Mouse (Mus musculus): ENCODE data around the gene Elovl2.
A peak's percentile ranks its signal among the peaks of the same experiment; 100 is the strongest.
"Not testable (repeated sequence)": the region's sequence is repeated elsewhere in the genome, so short reads cannot be mapped to it uniquely, and the experiment has no call there.

Gene Elovl2

DNA sequence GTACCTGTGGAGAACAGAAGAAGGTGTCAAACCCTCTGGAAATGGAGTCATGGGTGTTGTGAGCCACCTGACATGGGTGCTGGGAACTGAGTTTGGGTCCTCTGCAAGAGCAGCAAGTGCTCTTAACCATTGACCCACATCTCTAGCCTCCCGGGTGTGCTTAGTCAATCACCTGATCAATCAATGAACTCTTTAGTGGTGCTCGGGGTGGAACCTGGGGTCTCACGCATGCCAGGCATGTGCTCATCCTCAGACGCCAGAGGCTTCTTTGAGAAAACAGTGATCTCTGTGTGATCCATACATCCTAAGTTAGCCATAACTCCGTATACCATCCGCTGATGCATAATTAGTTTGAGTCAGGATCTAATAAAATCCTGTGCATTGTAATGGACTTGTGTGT is 15.0 kb upstream of the Elovl2 start:
- DNase-seq (ENCODE audit: low read depth, low spot score) = no peak

DNA sequence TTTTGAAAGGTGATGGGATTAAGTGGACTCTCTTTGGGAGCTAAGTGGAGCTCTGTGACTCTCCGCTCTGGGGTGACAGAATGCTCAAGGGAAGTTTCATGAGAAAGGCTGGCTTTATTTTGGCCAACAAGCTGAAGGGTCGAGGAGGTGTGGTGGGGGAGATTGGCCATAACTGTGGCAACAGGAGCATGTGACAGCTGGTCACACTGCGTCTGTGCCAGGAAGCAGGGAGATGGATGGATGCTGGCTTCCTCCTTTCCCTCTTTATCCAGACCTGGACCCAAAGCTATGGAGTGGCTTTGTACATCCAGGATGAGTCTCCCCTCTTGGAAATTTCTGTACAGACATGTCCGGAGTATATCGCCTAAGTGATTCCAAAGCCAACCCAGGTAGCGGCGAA is 13.0 kb upstream of the Elovl2 start:
- DNase-seq (ENCODE audit: low read depth, low spot score) = no peak

DNA sequence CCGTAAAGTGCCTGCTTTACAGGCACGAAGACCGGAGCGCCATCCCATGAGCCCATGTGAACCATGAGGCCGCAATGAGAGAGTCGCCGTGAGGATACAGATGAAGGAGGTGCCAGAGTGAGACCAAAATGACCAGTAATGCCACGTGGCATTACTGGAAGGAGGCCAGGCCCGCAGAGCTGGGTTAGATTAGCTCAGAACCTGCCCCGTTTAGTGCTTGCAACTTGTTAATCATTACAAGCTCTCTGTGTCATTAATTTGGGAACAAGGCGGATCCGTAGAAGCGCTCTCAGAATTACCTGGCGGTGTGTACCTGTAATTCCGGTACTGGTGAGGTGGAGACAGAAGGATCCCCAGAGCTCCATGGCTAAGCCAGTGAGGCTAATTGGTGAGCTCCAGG is 12.0 kb upstream of the Elovl2 start:
- DNase-seq (ENCODE audit: low read depth, low spot score) = no peak

DNA sequence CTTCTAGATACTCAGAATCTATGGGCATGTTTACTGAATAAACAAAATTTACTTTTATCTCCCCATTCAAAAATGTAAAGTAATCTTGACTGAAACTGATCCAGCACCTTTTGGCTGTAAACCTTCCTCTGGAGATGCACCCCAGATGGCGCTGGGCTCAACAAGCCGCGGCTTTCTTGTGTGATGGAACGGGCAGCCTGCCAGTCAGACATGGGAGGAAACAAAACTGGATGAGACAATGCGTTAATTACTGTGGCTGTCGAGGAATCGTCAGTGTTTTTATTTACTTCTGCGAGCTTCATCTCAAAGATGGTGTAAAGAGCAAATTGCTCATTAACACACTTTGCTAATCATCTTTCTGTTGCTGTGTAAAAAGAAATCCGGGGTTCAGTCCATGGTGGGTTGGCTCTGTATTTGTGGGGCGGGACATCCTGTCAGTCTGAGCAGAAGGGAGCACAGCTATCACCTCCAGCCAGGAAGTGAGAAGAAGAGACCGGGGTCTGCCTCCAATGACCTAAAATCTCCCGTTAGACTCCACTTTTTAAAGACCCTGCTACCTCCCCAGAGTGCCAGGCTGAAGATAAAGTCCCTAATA is 11.3 kb upstream of the Elovl2 start:
- DNase-seq (ENCODE audit: low read depth, low spot score) = no peak

DNA sequence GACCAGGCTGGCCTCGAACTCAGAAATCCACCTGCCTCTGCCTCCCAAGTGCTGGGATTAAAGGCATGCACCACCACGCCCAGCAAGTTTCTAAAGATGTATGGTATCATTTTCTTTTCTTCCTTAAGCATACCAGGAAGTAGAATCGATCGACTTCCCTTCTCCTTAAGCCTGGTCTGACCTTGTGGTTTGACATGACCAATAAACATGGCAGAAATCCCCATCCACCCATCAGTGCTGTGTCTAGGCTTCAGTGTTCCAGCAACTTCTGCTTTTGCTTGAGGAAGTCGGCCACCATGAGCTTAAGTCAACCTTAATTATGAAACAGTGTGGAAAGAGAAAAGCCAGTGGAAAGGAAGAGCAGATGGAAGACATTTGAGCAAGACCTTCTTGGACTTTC is 10.1 kb upstream of the Elovl2 start:
- no peak for DNase-seq (ENCODE audit: low read depth, low spot score)

DNA sequence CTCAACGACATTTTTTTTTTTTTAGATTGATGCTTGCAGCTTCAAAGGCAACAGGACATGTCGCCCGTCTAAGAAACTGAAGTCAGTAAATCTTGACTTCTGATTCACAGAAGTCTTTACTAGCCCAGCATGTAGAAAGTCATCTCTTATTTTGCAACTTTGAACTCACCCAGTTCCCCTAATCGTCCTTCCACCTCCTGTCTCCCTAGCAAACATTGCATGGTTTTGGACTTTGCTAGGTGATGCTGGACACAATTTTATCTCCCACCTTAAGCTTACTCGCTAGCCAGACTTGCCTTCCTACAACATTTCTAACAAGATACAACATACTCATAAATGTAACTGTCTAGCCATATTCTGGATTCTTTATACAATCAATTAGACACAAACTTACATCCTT is 7.9 kb upstream of the Elovl2 start:
- DNase-seq (ENCODE audit: low read depth, low spot score) = no peak

DNA sequence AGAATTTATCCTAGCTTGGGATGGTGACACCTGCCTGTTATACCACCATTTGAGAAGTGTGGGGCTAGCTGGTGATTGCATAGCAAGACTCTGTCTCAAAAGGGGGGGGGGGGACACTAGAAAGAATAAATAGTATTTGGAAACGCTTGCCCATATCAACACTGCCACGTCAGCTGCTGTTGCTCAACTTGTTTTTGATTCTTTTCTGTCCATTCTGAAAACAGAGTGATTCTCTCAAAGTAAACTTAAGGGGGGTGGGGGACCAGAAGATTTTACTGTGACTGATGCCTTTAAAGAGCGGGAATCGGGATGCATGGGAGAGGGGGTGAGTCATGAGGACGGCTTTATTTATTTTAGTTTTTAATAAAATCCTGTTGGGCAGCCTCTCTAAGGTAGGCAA is 6.3 kb upstream of the Elovl2 start:
- DNase-seq (ENCODE audit: low read depth, low spot score) = no peak

DNA sequence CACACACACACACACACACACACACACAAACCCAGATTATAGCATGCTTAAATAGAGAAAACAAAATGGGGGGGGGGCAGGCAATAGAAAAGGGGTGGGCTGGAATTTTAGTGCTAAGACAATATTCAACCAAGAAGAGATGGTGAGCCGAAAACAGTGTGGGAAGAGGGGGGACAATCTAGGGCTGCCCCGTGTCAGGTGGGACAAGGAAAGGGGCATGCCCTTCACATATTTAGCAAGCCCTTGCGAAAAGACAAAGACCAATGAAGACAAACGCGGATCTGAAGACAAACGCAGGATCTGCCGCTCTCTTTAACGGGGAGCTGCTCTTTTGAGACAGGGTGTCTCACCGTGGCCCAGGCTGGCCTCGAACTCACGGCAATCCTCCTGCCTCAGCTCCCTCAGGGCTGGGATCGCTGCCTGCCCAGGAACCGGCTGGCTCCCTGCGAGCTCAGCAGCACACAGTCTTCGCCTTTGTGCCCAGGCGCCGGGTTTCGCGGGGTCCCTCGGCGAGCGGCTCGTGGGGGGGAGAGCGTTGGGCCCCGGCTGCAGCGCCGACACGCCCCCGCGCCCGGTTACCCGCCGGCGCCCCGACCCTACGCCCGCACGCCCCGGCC is 410 bp downstream of the Elovl2 start:
- no peak for DNase-seq (ENCODE audit: low read depth, low spot score)

DNA sequence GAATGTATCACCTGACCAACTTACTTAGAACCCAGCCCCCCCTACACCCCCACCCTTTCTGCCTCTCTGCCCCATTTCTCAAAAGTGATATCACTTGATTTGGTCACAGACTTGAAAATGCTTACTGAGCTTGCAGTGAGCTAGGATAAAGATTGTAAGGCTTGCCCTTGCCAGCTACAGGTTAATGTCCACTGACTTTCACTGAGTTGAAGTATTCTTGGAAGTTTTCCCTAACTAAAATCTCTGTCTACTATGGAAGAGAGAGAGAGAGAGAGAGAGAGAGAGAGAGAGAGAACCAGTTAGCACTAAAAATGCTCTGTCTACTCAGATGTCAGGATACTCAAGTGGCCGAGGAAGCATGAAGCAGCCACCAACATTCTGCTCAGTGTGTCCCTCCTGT is 1.1 kb downstream of the Elovl2 start:
- no peak for DNase-seq (ENCODE audit: low read depth, low spot score)

DNA sequence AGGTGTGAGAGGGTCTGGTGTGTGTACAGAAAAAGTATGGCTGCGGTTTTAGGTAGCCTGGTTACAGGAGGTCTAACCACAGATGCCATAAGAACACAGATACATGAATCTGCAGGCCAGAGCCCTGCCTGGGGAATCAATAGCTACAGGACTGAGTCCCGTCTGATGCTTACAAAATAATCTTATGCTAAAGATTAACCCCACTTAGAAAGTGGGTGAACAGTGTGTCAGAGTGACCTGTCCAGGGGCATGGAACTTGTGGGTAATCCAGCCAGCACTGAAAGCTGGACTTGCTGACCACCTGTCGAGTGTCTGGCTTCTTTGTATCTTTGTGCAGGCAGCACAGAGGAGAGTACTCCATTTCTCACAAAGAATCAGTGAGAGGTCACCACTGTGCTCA is 4.0 kb downstream of the Elovl2 start:
- DNase-seq (ENCODE audit: low read depth, low spot score) = no peak

DNA sequence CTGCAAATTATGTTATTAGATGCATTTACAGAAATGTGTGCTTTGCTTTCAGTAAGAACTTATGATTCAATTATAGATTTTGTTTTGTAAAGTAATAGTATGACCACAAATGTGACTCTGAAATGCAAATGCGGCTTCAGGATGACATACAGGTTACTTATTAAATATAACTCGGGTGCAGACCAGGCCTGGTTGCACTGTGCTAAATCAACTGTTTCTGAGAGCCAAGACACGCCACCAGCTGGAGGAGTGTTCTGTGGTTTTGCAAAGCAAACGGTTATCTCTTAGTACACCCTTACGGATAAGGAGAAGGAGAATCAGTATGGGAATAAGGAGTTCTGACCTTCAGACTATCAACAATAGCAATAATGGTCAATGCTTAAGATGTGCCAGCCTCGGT is 4.5 kb downstream of the Elovl2 start:
- no peak for DNase-seq (ENCODE audit: low read depth, low spot score)

DNA sequence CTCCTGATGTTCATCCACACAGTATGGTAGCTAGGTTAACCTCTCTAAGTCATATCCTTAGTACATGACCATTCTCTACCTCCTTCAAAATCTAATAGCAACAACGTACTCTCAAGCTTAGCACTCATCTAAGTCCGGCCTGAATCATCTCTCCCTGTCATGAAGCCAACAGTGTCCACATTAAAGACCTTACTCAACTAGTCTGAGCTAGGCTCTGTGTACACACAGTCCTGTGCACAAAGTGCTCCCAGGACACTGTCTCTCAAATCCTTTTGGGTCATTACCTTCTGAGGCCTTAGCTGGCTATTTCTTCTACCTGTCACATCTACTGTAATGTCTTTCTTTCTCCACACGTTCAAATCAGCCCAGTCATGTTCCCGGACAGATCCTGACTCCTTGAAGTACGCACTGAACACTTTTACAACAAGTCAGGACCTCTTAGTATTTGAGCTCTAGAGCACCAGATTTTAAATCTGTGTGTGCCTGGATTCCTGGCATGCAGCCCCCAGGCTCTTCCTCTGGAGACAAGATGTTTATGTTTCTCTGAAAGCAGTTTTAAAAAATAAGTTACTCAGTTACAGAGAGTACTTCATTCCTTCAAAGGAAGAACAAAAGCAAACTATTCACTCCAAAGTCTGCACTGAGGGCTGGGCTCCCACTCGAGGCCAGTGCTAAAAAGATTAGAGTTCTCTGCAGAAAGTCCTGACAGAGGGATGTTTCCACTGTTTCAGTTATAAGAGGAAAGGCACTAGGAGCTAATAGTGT is 7.5 kb downstream of the Elovl2 start:
- DNase-seq (ENCODE audit: low read depth, low spot score) = no peak

DNA sequence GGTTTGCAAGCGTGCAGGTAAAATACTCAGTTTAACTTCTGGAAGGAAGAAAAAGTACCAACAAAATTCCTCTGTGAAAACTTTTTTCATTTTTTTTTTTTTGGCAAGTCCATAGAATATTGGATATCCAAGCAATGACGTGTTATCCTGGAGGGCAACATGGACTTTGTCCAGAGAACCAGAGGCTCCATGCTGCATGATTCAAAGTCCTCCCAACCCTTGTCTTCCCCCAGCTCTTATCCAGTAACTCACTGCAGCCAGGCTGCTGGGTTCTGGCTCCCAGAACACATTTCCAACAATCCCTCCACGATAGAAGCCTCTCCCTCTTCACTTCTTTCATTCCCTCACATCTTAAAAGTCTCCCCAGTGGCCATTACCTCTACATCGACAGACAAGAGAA is 8.9 kb downstream of the Elovl2 start:
- no peak for DNase-seq (ENCODE audit: low read depth, low spot score)

DNA sequence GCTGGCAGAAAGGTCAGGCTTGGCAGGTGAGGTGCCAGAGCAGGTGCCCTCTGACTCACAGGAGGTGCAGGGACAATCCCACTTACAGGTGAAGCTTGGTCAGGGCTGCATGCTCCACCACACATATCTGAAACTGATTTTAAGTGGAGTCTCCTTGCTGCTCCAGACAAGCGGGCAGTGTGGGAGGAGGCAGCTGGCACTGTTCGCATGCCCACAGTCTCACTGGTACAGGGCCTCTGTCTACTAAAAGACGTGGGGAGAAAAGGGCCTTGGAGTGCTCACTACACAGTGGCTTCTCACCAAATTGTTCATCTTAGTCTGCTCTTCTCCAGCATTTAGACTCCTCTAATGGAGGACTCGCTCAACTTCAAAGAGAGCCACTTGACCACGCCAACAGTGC is 14.0 kb downstream of the Elovl2 start:
- no peak for DNase-seq (ENCODE audit: low read depth, low spot score)

DNA sequence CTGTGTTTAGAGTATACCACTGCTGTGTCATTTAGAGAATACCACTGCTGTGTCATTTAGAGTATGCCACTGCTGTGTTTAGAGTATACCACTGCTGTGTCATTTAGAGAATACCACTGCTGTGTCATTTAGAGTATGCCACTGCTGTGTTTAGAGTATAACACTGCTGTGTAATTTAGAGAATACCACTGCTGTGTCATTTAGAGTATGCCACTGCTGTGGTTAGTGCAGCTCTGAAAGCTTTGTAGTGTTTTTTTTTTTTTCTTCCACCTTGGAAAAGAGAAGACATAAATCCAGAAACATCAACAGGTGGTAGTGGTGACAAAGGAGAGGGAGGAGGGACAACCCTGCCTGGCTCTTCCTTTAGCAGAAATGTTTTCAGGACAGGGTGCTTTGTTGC is 14.6 kb downstream of the Elovl2 start:
- not testable (repeated sequence) for DNase-seq (ENCODE audit: low read depth, low spot score)

DNA sequence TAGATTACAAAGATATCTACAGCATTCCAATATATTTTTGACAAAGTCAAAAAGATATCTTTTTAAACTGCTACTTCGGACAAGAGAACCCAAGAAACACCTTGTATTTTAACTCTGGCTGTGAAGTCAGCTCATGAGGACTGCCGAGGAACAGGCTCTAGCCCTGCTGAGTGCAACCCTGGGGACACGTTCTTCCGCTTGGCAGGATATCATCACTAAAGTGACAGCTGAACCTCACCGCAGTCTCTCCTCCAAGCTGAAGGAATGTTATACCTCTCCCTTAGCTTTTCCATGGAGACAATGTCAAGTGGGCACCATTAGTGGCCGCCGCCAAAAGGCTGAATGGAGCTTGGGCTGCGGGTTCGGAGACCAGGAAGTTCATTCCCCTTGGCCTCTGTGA is 16.5 kb downstream of the Elovl2 start:
- no peak for DNase-seq (ENCODE audit: low read depth, low spot score)

DNA sequence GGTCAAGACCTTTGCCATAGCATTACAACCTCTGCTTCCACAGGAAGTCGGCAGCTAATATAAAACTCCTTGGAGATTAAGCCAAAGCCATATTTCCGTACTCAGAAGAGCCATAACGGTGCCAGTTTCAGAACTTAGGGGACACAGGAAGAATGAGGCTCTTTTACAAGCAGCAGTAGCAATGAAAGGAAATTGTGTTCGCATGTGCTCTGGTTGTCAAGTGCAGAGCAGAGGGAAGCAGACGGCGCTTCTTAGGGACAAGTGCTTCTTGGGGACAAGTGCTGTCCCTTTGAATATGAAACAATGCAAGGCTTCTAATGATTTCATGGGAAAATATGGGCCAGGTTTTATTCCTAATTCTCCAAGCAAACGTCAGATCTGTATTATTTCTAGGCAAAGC is 16.9 kb downstream of the Elovl2 start:
- DNase-seq (ENCODE audit: low read depth, low spot score) = no peak

DNA sequence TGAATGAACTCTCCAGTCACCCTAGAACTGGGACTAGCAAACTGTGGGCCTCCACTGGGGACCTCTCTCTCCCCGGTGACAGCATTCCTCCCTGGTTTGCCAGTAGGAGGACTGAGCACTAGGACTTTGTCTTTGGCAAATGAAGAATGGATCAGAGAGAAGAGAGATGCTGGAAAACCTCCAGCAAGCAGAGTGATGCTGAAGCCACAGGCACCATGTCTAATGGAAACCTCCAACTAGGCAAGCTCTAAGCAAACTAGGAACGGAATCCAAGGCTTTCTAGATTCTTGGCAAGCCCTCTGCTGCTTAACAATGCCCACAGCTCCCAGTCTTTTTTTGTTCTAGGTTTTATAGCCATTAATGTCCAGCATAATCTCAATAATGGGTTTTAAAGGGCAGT is 19.3 kb downstream of the Elovl2 start:
- DNase-seq (ENCODE audit: low read depth, low spot score) = no peak

DNA sequence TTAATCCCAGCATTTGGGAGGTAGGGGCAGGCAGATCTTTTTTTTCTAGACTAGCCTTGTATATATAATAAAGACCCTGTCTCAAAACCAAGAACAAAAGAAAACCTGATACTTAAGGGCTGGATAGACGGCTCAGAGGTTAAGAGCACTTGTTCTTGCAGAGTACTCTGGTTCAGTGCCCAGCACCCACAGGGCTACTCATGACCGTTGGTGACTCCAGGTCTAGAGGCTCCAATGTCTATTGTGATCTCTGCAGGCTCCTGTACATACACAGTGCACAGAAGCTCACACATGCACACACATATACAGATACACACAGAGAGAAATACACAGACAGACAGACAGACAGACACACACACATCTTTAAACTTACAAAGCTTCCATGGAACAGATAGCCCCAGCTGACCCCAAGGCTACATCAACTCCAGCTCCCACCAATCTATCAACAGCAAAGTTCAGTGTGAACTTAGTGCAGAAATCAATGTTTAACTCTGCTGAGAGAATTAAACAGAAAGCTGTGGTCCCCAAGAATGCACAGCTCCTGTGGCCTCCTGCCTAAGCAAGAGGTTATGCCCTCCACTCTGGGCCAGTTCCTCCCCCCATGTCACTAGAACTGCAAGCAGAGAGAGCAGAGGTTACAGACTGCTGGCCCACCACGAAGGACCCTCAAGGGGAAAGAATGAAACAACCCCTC is 24.4 kb downstream of the Elovl2 start:
- DNase-seq (ENCODE audit: low read depth, low spot score) = no peak

DNA sequence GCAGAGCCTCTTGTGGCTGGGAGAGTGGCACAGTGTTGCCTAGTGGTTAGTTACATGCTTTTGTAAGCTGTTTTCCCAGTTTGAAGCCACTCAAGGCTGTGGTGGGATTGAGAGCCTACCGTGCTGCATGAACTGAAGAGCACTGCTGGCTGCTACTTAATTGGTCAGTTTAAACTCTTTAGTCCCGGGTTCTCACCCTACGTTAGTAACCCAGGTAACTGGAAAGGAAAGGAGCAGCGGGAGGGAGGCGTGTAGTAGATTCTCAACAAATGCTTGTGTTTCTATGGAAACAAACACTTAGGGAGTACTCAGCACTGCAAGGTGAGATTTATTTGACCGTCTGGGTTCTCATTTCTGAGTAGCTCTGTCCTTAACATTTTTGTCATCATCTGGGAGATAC is 32.3 kb downstream of the Elovl2 start:
- DNase-seq (ENCODE audit: low read depth, low spot score) = no peak

DNA sequence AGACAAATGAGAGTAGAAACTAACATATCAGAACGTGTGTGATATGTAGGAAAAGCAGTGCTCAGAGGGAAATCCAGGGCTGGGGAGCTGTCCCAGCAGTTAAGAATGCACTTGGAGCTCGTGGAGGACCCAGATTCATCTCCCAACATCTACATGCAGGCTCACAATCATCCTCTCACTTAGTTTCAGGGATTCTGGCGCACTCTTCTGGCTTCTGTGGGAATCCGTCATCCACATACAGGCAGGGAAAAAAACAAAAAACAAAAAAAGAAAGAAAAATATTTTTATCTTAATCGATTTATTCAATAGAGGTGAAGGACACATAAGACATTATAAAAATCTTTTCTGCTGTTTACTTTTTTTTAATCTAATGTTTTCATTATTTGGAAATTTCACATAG is 61.8 kb downstream of the Elovl2 start:
- no peak for DNase-seq (ENCODE audit: low read depth, low spot score)

DNA sequence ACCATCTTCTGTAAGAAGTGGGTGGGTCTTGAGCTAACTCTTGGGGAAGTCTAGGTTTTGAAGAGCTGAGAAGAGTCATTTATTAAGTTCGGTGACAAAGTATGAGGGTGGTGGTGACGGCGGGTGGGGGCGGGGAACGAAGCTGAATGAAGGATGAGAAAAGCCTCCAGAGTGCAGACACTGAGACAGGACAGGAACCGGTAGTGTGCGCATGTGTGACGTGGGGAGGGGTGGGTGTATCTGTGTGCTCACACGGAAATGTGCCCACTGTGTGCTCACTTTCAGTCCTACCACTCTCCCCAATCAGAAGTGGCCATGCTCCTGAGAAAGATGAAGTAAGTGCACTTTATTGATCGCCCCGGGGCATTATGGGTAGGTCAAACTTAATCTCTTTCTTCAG is 67.1 kb downstream of the Elovl2 start:
- DNase-seq (ENCODE audit: low read depth, low spot score) = no peak

DNA sequence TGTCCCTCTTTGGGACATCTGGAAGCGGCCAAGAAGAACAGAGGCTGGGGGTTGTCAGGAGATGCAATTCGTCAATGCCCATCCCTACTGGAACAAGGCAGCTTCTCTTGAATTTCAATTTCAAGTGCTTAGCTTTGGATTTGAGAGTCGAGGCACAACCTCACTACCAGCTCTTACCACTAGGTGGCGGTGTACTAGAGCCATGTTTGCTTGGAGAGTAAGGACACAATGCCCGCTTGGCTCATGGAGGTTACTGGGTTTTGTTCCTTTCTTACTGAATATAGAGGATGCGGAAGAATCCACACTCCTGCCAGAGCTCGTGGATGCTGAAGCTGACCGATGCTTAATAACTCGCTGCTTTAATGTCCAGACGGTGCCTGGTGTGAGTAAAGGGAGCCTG is 73.9 kb downstream of the Elovl2 start:
- DNase-seq (ENCODE audit: low read depth, low spot score) = peak; percentile 72
